Mouse (Mus musculus): ENCODE results near the gene Nectin2.

- TF ChIP-seq CTCF (IDR thresholded peaks at IDR 0.05; ENCODE audit: control insufficient read depth, insufficient read depth, low read length) (no peak), POLR2A (IDR thresholded peaks at IDR 0.05; ENCODE audit: borderline replicate concordance, control insufficient read depth, low read depth, low read length) (no peak)
Measured at GRCm38 (mm10) chr7:19681202-19681694, 69.0 kb downstream of the Nectin2 start, which contains the start of the genes Gm44805 and Apoc4.
